Mouse (Mus musculus) spleen, adult 2 months (tissue): ENCODE measurements at regions not wholly inside any gene's neighbourhood (a gene's known extent, or its start where the extent isn't known, plus 50 kb on each side); places are given as distances from the start of the nearest gene placed in this dataset.

Source experiments
- DNase-seq, 2 experiments: peaks; one replicate each; pipeline versions ENCODE4 v3.0.0 to v3.0.0-alpha.2; 2012 to 2021; ENCODE audit warnings: low spot score in 2 of 2, low read depth in 1 of 2
- H3K27ac ChIP-seq: fragments of 200-500 bp; 2 replicates; pipeline ENCODE4 v1.5.1; 2012; ENCODE audit warnings: low read length, inconsistent platforms; ENCODE audit not compliant: insufficient read depth
- H3K27me3 ChIP-seq: fragments of 200-500 bp; 2 replicates; pipeline ENCODE4 v1.6.1; 2012; ENCODE audit warnings: mild to moderate bottlenecking, moderate library complexity, low read length, inconsistent platforms; ENCODE audit not compliant: control insufficient read depth, insufficient read depth
- H3K36me3 ChIP-seq: fragments of 200-500 bp; 2 replicates; pipeline ENCODE4 v1.6.1; 2012; ENCODE audit warnings: mild to moderate bottlenecking, low read length, inconsistent platforms; ENCODE audit not compliant: control insufficient read depth, insufficient read depth
- H3K4me1 ChIP-seq: fragments of 200-500 bp; 2 replicates; pipeline ENCODE4 v1.6.1; 2011; ENCODE audit warnings: inconsistent platforms; ENCODE audit not compliant: control insufficient read depth, insufficient read depth, insufficient read length
- H3K4me3 ChIP-seq: fragments of 200-500 bp; 2 replicates; pipeline ENCODE4 v1.5.1; 2011; ENCODE audit warnings: mild to moderate bottlenecking, inconsistent platforms; ENCODE audit not compliant: insufficient read depth, insufficient read length; ENCODE audit errors: extremely low read depth
- CTCF ChIP-seq: fragments of 200-500 bp; IDR thresholded peaks from 2 replicates; pipeline ENCODE4 v1.5.1; 2011; ENCODE audit warnings: mild to moderate bottlenecking, inconsistent platforms; ENCODE audit not compliant: insufficient read depth, insufficient read length, insufficient replicate concordance; ENCODE audit errors: extremely low read depth
- POLR2A ChIP-seq: fragments of 200-500 bp; IDR thresholded peaks from 2 replicates; pipeline ENCODE4 v1.6.1; 2011; ENCODE audit warnings: low read depth, low read length, inconsistent platforms
- WGBS: fragments of 180-500 bp; shearing (Covaris S2); methylation state at CpG from one replicate; pipeline ENCODE4 v1.1.7; 2018; 5-methylcytosine and 5-hydroxymethylcytosine counted together

DNA sequence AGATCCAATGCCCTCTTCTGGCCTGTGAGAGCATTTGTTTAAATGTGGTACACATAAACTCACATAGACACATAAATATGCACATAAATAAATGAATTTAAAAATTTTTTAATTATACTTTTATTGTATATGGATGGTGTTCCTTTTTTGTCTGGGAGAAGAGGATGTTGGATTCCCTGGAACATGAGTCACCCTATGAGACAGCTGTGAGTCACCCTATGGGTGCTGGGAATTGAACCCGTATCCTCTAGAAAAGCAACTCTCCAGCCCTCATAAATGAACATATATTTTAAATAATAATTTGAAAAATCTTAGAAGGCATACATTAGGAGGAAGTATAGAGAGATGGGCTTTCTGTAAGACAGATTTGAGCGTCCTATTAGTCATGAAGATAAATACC is 76.1 kb upstream of the Dynlt3 start:
- Histone ChIP-seq H3K27me3 (no peaks in the 10 kb centered on the region), H3K4me3 (no peak overlapping the region), H3K36me3 (no peaks in the 10 kb centered on the region), H3K27ac (no peak overlapping the region), H3K4me1 (no peaks in the 10 kb centered on the region)
- 88% methylated on average over 2 of the region's 2 CpGs for WGBS
- DNase-seq: no peak
- TF ChIP-seq POLR2A (no peak), CTCF (no peak)

DNA sequence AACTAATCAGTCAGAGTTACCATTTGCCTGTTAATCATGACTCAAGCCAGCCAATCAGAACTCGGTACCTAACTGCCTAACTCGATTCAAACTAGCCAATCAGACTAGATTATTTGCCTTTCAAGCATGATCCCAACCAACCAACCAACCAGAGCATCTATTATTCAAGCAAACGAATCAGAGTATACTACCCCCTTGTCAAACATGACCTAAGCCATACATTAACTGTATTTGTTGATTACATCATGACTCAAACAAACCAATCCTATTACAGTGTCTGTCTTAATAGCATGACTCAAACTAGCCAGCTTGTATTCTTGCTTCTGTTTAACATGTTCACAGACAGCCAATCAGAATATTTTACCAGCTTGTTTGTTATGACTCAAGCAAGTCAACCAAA is 79.7 kb upstream of the Dynlt3 start:
- DNase-seq: no peak
- no peak for TF ChIP-seq CTCF
- TF ChIP-seq POLR2A: no peak

DNA sequence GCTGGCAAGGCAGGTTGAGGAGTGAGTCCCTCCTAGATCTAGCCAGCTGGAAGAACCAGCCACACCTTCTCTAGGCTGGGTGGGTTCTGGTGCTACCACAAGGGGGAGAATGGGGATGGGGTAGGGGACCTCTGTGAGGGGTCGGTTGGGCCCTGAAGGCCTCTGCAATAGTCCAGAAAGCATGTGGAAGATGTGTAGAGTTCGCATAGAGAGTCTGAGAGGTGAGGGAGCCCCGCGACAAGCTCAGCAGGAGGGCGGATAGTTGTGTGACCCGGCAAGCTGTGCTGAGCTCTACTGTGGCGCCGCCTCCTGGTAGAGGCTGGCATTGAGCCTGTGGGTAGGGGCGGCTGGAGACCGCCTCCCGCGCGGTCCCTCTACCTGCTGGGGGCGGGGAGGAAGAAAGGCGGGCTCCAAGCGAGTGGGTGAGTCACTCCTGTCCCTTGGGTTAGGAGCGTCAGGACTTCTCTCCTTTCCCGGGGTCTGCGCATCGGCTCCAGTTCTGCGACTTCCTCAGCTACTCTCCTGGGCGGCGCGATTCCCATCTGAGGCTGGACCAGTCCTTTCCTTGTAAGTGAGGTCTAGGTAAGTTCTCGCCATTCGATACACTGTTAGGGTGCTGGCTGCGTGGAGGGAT is 84.6 kb upstream of the Dynlt3 start:
- WGBS: 29% methylated on average over 23 of the region's 27 CpGs
- Histone ChIP-seq H3K36me3 (no peaks in the 10 kb centered on the region), H3K27ac (no peak overlapping the region), H3K4me3 (no peak overlapping the region), H3K4me1 (no peaks in the 10 kb centered on the region), H3K27me3 (0 out of 2 replicates have a peak, but pooled peaks cover 1% of the 10 kb centered on the region)
- no peak for TF ChIP-seq CTCF
- no peak for TF ChIP-seq POLR2A
- peak in 1 of 2 experiments; percentile 6 for DNase-seq

More for the DNA sequence above, 79.7 kb upstream of the Dynlt3 start:
- Histone ChIP-seq H3K4me1 (no peaks in the 10 kb centered on the region), H3K4me3 (no peak overlapping the region), H3K27me3 (0 out of 2 replicates have a peak, but pooled peaks cover 1% of the 10 kb centered on the region), H3K27ac (no peak overlapping the region), H3K36me3 (no peaks in the 10 kb centered on the region)
- WGBS: 79% methylated on average over 3 of the region's 3 CpGs

DNA sequence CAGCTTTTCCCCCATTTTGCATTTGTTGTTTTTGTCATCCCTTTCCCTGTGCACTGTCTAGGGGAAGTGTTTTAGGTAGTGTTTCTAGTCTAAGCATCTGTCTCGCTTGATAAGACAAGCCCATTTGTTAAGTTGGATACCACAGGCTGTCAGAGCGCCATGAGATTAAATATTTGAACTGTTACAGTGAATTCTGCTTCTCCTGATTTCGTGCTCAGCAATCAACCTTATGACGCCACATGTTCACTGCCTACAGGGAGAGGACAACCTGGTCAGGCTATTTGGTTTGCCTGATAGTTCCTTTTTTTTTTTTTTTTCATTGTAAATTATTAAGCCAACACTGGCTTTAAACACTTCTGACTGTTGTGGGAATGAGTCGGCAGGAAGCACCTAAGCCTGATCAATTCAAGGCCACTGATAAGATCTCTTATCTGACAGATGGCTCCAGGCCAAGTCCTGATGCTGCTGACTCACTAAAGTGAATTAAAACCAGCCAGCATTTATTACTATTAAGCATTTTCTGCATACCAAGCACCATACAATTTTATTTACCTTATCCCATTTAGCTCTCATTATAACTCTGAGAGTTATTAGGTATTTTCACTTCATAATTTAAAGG is 90.3 kb upstream of the Dynlt3 start:
- Histone ChIP-seq H3K27me3 (no peaks in the 10 kb centered on the region), H3K4me3 (no peak overlapping the region), H3K4me1 (no peaks in the 10 kb centered on the region), H3K27ac (no peak overlapping the region), H3K36me3 (no peaks in the 10 kb centered on the region)
- no peak for TF ChIP-seq POLR2A
- TF ChIP-seq CTCF: no peak
- WGBS: 36% methylated on average over 5 of the region's 5 CpGs
- DNase-seq: no peak

DNA sequence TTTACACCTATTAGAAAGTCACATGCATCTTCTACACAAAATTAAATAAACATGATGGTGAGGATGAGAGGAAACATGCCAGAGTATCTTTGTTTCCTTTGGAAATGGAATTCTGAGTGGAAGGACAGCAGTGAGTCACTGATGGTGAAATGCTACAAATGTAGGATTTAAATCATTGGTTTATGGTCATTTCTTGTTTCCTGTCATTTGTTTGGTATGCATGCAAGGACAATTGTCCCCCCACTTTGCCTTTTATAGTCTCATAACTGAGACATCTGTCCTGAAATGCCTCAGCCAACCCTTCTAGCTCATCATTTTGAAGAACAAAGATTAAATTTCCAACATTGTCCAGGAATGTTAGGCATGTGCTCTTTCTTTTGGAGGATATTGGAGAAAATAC is 77.2 kb upstream of the Hypm start:
- Histone ChIP-seq H3K4me1 (no peaks in the 10 kb centered on the region), H3K4me3 (no peak overlapping the region), H3K27ac (no peak overlapping the region), H3K36me3 (no peaks in the 10 kb centered on the region), H3K27me3 (no peaks in the 10 kb centered on the region)
- TF ChIP-seq CTCF (no peak), POLR2A (no peak)
- no peak for DNase-seq

DNA sequence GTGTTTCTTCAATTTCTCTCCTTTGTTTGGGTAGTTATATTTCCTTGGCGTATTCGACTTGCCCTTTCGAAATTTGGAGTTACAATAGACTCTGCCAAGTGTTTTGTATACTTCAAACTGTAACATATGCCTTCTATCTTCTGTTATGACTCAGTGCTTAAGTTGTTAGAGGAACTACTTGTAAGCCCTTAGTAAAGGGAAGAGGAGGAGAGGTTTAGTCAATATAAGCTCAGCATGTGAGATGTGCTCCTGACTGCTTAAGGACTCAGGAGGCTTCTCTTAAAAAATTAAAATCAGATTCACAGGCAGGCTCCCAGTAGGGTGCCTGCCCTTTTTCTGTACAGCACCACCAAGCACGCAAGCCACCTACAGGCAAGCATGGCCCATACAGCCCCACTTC is 69.2 kb upstream of the Hypm start:
- no peaks in the 10 kb centered on the region for H3K36me3 ChIP-seq
- H3K27me3 ChIP-seq: no peaks in the 10 kb centered on the region
- no peak overlapping the region for H3K4me3 ChIP-seq
- DNase-seq: no peak
- H3K27ac ChIP-seq: no peak overlapping the region
- H3K4me1 ChIP-seq: no peaks in the 10 kb centered on the region
- TF ChIP-seq CTCF: no peak
- TF ChIP-seq POLR2A: no peak
- 87% methylated on average over 4 of the region's 4 CpGs for WGBS

DNA sequence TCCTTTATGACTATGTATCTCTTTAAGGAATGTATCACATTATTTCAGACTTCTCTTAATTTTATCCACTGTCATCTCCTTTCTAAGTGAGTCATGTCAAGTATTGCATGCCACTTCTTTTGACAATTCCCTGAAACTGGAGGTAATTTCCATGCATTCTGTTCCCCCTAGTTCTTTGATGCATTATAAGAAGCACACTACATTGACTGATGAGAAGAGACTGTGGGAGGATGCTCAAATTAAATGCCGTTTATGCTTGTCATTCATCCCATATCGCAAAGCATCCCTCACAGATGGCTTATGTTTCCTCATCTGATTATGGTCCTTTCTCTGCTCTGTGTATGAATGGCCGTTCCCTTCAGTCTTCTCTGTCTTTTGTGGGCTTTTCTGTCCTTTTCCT is 57.2 kb upstream of the Hypm start:
- Histone ChIP-seq H3K36me3 (no peaks in the 10 kb centered on the region), H3K27ac (no peak overlapping the region), H3K4me3 (no peak overlapping the region), H3K27me3 (no peaks in the 10 kb centered on the region), H3K4me1 (no peaks in the 10 kb centered on the region)
- 86% methylated on average over 3 of the region's 3 CpGs for WGBS
- TF ChIP-seq POLR2A (no peak), CTCF (no peak)
- DNase-seq: no peak
